Mouse (Mus musculus): ENCODE data around the gene Mettl14. TPM values are rescaled to one million over a fixed set of nuclear protein-coding genes. Genes with fewer than 3 reads are reported as not detected.

Gene Mettl14
- polyA plus RNA-seq, 1 experiment from 2014 or later: 35.7 TPM

Other genes starting within 250 kb of the Mettl14 start
- 5.3 and 6.8 TPM in 2 replicates for gene Synpo2, start 150.0 kb downstream of the Mettl14 start, polyA plus RNA-seq (2016; fragmentation: Nextera tagmentation; extraction: Ambion mirVana)
- 41.8 and 51.1 TPM in 2 replicates for gene Sec24d, start 118.7 kb downstream of the Mettl14 start, polyA plus RNA-seq (2016; fragmentation: Nextera tagmentation; extraction: Ambion mirVana)
- gene Prss12, start 60.8 kb upstream of the Mettl14 start, polyA plus RNA-seq (2016; fragmentation: Nextera tagmentation; extraction: Ambion mirVana): 5.0 and 6.8 TPM in 2 replicates